Mouse (Mus musculus): Measurements from ENCODE around the gene Tpgs1.
A peak's percentile ranks its signal among the peaks of the same experiment; 100 is the strongest.

Gene Tpgs1

DNA sequence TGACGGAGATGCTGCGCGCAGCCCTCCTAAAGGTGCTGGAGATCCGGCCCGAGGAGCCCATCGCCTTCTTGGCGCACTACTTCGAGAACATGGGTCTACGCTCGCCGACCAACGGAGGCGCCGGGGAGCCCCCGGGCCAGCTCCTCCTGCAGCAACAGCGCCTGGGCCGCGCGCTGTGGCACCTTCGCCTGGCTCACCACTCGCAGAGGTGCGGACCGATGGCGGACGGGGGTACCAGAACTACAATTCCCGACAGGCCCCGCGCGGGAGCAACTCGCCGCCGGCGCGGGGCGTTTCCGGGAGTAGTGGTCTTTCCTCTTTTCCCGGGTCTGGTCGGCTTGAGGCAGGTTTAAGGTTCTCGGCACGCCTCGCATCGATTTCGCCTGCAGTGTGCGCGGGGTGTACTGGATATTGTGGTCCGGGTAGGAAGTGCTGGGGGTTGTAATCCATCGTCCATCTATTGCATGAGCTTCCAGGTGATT is 448 bp downstream of the Tpgs1 start:
- peak; percentile 82 for DNase-seq

DNA sequence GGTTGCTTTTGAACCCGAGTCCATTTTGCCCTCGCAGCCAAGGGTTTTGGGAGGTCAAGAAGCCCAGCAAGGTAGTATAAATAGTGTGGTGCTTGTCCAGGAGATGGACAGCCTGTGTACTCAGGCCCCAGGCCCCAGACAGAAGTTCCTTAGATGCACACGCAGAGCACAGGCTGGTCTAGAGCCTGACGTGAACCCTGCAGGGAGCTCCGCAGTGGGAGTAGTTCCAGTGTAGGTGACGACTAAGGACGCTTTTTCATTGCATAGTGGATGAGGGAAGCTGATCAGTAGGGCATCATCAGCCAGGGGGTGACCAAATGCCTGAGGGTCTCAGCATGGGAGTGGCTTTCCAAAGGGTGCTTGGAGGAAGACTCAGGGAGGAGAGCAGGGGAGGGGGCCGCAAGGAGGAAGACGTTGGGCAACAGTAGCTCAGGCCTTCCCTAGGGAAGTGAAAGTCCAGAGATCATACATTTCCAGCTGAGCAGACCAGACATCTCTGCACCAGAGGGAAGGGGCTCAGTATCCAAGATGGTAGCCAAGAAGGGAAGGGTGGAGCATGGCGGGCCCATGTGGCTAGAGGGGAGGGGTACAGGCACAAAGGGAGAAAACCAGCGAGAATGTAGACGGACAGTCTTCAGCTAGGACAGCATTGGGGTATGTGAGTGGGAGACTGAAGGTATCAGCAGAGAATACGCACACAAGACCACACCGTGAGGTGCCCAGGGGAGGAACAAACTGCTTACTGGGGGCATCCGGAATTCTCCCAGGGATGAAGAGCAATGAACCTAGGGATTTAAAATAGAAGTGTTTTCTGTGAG is 1.1 kb downstream of the Tpgs1 start:
- peak; percentile 78 for DNase-seq

GRCm38 (mm10) chr10:79671396-79672087 is 2.4 kb downstream of the Tpgs1 start:
- peak; percentile 45 for DNase-seq

DNA sequence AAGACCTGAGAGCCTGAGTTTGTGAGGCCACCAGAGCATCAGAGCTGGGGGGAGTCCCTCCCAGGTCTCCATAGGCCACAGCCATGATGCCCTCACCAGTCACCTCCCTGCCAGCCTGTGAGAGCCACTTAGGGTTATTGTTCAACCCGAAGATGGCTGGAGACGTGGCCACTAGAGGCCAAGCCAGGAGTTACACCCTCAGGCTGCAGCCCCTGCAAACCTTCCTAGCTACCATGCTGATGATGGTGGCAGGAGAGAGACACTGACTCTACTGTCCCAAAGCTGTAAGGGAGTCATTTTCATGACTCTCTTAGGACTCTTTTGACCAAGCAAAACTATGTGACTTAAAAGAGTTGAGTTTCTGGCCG is 2.9 kb downstream of the Tpgs1 start:
- DNase-seq: peak; percentile 44

DNA sequence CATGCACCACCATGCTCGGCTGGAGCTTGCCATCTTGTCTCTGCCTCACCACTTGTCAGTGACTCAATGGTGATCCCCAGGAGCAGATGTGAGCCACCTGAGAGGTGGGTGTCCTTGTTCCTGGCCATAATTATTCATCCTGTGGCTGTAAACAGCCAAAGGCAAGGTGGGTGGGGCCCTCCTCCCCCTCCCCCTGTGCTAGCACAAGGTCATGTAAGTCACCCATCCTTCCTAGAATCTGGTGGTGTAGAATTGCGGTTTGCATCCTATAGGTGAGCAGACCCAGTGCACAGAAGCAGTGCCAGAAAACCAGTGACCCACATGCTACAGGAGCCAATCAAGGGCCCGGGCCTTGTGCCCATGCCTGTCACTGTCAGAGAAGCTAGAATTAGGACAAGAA is 3.9 kb downstream of the Tpgs1 start:
- DNase-seq: peak; percentile 44

DNA sequence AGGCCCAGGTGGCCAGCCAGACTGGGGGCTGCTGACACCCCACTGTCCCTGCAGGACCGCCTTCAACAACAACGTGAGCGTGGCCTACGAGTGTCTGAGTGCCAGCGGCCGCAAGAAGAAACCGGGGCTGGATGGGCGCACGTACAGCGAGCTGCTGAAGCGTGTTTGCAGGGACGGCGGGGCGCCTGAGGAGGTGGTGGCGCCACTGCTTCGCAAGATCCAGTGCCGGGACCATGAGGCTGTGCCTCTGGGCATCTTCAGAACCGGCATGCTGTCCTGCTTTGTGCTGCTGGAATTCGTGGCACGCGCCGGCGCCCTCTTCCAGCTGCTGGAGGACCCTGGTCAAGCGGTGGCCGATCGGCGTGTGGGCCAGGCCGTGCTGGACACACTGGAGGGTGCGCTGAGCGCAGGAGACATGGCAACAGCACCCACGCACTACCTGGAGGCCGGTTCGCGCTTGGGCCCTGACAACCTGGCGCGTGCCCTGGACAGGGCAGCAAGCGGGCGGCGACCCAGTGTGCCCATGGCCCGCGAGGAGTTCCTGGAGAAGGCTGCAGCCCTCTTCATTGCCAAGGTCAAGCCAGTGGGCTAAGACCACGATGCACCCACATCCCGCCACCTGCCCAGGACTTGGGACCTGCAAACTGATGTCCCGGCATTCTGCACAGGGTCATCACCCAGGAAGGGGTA is 6.3 kb downstream of the Tpgs1 start:
- peak; percentile 49 for DNase-seq

DNA sequence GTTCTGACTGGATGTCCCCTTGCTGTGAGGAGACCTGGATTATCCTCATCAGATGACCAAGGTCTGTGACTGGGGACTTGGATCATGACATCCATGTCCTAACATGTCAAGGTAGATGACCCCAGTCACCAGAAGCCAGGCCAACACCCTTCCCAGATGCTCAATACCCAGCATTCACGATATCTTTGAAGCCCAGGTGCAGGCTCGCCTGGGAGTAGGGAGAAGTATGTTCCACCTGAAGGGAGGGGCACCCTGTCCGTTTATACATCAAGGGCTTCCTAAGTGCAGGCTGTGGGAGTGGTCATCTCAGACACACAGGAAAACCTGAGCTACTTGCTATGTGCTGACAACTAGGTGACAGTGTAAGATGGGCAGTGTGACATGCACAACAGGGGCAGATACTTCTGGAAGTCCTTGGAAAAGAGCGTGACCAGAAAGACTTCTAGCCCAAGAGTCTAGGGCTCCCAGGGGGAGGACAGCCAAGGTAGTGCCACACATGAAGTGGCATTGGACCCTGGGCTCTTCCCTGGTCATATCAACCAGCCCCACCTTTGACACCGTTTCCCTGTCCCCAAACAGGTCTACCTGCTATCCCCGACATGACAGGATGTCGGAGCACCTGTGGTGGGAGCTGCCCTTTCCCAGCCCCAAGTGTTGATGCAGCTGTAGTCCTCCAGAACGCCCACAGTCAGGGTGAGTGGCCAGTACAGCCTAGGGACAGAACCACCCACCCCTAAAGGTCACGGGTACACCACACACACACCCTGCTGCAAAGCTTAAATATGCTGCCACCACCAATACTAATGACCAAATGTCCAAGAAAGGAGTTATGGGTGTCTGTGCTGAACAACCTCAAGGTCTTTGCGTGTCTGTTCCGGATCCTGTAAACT is 11.7 kb downstream of the Tpgs1 start:
- peak; percentile 79 for DNase-seq

DNA sequence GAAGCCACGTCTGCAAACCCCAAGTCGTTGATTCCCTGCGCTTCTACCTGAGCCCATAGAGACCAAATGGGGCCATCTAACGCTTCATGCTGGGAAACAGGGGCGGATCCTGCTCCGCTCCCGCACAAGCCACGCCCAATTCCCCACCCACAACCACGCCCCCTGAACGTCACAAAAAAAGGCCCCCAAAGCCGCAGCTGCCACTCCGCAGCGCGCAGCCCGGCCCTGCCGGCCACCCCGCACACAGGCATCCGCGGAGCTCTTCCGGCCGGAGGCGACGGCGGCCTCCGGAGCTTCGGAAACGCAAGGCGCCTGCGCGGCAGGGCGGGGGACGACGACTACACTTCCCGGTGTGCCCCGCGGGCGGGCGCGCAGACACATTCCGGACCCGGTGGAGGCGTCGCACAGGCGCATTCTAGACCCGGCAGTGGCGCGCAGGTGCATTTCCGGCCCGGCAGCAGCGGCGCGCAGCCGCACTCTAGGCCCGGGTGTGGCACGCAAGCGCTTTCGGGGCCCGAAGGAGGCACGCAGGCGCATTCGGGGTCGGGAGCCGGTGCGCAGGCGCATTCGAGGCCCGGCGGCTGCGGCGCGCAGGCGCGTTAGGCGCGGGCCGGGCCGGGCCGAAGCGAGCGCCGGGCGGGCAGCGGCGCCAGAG is 12.5 kb downstream of the Tpgs1 start, which contains the start of gene Cdc34:
TSS of gene Cdc34 (plus strand) at position 605 of the 655 bp plus-strand sequence.
- DNase-seq: peak; percentile 100

GRCm38 (mm10) chr10:79682551-79682915 is 13.4 kb downstream of the Tpgs1 start:
- DNase-seq: peak; percentile 81

- peak; percentile 82 for DNase-seq
Measured at GRCm38 (mm10) chr10:79682916-79683582, 13.9 kb downstream of the Tpgs1 start.

- no peak for DNase-seq
Measured at GRCm38 (mm10) chr10:79683726-79684640, 14.8 kb downstream of the Tpgs1 start.

DNA sequence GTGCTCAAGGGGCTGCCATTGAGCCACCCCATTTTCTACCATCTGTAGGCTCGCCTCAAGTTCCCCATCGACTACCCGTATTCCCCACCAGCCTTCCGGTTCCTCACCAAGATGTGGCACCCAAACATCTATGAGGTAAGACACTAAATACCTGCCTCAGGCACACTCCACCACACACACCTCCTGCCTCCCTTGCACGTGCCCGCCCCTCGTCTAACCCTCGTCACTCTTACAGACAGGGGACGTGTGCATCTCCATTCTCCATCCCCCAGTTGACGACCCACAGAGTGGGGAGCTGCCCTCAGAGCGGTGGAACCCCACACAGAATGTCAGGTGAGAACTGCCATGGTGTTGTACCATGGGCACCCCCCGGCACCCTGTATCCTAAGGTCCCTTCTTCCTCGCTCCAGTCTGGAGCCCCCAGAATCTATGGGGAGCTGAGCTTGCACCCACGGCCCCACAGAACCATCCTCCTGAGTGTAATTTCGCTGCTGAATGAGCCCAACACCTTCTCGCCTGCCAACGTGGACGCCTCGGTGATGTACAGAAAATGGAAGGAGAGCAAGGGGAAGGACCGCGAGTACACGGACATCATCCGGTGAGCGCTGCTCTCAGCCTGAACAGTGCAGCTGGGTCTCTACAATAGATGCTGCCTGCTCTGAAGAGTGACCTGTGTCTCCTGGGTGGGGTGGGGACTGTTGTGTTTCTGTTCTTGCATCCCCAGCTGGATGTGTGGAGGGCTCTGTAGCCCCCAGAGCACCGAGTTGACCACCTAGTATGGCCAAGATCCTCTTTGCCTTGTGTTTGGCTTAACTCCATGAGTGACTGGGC is 15.8 kb downstream of the Tpgs1 start:
- no peak for DNase-seq

DNA sequence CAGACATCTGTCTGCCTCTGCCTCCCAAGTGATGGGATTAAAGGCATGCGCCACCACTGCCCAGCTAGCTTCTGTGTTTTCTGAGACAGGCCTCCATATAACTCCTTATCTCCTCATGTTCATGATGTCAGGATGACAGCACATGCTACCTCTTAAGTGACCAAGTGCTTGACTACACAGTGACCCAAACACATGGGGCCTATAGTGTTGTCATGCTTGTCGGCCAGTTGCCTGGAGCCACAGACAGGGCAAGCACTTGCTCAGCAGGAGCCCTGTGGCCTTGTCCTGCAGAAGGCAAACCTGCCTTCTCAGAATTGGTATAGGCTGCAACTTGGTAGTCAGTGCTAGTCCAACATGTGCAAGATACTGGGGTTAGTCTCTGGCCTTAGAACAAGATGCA is 17.1 kb downstream of the Tpgs1 start:
- no peak for DNase-seq

DNA sequence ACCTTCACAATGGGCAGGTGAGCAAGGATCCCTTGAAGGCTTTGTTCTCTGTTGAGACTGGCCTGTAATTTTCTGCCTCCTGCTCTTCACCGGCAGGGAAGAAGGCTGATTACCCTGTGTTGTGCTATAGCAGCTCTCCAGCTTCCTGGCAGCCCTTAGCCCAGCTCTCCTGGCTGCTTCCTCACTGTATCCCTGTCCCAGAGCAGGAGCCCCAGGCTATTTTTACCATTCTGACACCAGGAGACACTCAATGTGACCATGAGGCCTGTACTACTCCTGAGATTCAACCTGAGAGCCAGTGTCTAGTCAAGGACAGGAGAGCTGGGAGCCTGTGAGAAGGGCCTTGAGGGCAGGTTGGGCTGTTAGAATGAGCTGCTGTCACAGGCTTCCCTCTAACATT is 17.5 kb downstream of the Tpgs1 start:
- no peak for DNase-seq

- no peak for DNase-seq
Measured at GRCm38 (mm10) chr10:79687513-79687912, 18.3 kb downstream of the Tpgs1 start.

- DNase-seq: no peak
Measured at GRCm38 (mm10) chr10:79688720-79689119, 19.6 kb downstream of the Tpgs1 start, which contains the start of gene Gzmm. Gene Gzmm (plus strand): TSS chr10:79689020.

GRCm38 (mm10) chr10:79689178-79689577 is 20.0 kb downstream of the Tpgs1 start:
- DNase-seq: no peak

DNA sequence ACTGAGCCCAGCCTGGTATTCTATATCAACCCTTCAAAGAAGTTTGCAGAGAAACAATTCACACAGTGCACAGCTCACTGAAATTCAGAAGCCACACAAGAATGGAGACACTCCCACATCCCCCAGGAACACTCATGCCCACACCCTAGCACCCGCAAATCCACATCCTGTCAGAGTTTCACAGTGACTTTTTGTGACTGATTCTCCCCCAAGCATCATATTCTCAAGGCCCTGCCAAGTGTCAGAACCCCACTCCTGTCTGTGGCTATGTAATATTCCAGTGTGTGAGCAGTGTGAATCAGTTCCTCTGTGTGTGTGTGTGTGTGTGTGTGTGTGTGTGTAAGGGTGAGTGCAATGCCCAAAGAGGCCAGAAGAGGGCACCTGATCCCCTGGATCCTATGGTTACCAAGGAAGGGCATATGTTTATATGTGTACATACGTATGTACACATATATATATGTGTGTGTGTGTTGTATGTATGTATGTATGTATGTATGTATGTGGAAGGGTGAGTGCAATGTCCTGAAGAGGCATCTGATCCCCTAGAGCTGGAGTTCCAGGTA is 22.9 kb downstream of the Tpgs1 start:
- DNase-seq: no peak
